Mouse (Mus musculus) spleen, adult 2 months (tissue): ENCODE data around the gene Mpdu1.

ENCODE experiments used
- CTCF ChIP-seq: fragments of 200-500 bp; IDR thresholded peaks from 2 replicates; pipeline ENCODE4 v1.5.1; 2011; ENCODE audit warnings: mild to moderate bottlenecking, inconsistent platforms; ENCODE audit not compliant: insufficient read depth, insufficient read length, insufficient replicate concordance; ENCODE audit errors: extremely low read depth
- POLR2A ChIP-seq: fragments of 200-500 bp; IDR thresholded peaks from 2 replicates; pipeline ENCODE4 v1.6.1; 2011; ENCODE audit warnings: low read depth, low read length, inconsistent platforms

GRCm38 (mm10) chr11:69654760-69655159 is 7.7 kb downstream of the Mpdu1 start:
- TF ChIP-seq POLR2A (no peak), CTCF (no peak)
